Mouse (Mus musculus) embryonic fibroblast, embryonic 13.5 days (primary cell): Measurements from ENCODE around the gene Sgk1.

Experiments
- CTCF ChIP-seq: IDR thresholded peaks from 2 replicates; pipeline ENCODE4 v1.5.1; 2011; ENCODE audit warnings: mild to moderate bottlenecking, control low read depth, low read length, moderate library complexity, borderline replicate concordance; ENCODE audit not compliant: insufficient read depth
- POLR2A ChIP-seq: IDR thresholded peaks from 2 replicates; pipeline ENCODE4 v1.6.1; 2011; ENCODE audit warnings: low read depth, mild to moderate bottlenecking, control low read depth, low read length, moderate library complexity

- TF ChIP-seq POLR2A (no peak), CTCF (no peak)
Observed at GRCm38 (mm10) chr10:21995221-21995620, 113.2 kb downstream of the Sgk1 start.
